Comparison of ENCODE assay signal across 22 mouse cellular contexts in the genomic region with DNA sequence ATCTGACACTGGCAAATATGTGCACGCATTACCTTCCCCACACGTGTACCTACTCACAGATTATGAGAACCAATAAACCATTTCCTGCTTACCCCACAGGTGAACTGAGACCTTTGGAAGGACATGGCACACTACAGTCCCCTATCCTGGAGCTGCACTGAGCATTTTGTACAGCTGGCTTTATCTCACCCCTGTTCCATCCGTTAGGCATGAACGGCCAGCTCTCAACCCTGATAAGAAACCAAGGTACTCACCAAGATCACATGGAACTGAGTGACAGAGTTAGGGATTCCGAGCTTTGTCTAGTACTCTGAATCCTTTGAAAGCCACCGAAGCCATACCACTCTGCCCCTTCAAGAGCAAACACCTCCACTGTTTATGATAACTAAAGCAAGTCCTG.
A peak's percentile ranks its signal among the peaks of the same experiment; 100 is the strongest.
DNase-seq lines count a peak whose midpoint lies in the region; ATAC-seq and TF ChIP-seq lines count a peak whose summit lies in the region.
"Had no signal": no experiment of that assay in that cellular context is flagged by ENCODE, and none has a peak within 500 bp of the region (broad histone marks: within the 10 kb centered on the region; RNA-seq: fewer than 3 reads in every experiment).

No protein-coding gene starts in this region.

- no peak overlapping the region for H3K27ac ChIP-seq in liver, postnatal 0 days (ENCODE audit: low read depth)
- no peak overlapping the region for H3K27ac ChIP-seq in MEL (ENCODE audit: control insufficient read depth, low read depth, low read length)

- no peak overlapping the region for H3K4me2 ChIP-seq in liver, postnatal 0 days (ENCODE audit: low read depth, low read length)

- no peak for TF ChIP-seq EP300 in liver, postnatal 0 days (IDR thresholded peaks at IDR 0.05; ENCODE audit: low read depth)
- TF ChIP-seq EP300 in MEL (IDR thresholded peaks at IDR 0.05; ENCODE audit: low read depth in 1 of 2, low read length in 2 of 2) = peak in 1 of 2 experiments; percentile 60; a peak in 2 of 4 replicates

- TF ChIP-seq RAD21 in MEL (IDR thresholded peaks at IDR 0.05; ENCODE audit: low read depth, low read length) = no peak

- TF ChIP-seq CTCF in liver, postnatal 0 days (IDR thresholded peaks at IDR 0.05; ENCODE audit: low read depth) = no peak
- TF ChIP-seq CTCF in MEL (IDR thresholded peaks at IDR 0.05 in 2 of 3, conservative IDR thresholded peaks at IDR 0.05 in 1 of 3; ENCODE audit: control insufficient read depth in 1 of 3, insufficient read depth in 1 of 3, low read depth in 2 of 3, low read length in 3 of 3, poor library complexity in 1 of 3, severe bottlenecking in 1 of 3) = no peak

- no peaks in the 10 kb centered on the region for H3K27me3 ChIP-seq in liver, postnatal 0 days (ENCODE audit: insufficient read depth, low read length)
- H3K27me3 ChIP-seq in MEL (ENCODE audit: control insufficient read depth in 1 of 2, insufficient read depth in 2 of 2, low read length in 2 of 2) = no peaks in the 10 kb centered on the region
- H3K27me3 ChIP-seq: CH12.LX, Patski had no signal

- H3K4me1 ChIP-seq in liver, postnatal 0 days (ENCODE audit: insufficient read depth) = no peaks in the 10 kb centered on the region
- peaks cover 0 to 9% of the 10 kb centered on the region in 2 experiments; a peak in 2 of 4 replicates for H3K4me1 ChIP-seq in MEL (ENCODE audit: control insufficient read depth in 1 of 2, insufficient read depth in 2 of 2, low read length in 2 of 2)

- no peak for TF ChIP-seq POLR2A in MEL (IDR thresholded peaks at IDR 0.05; ENCODE audit: control insufficient read depth in 1 of 2, insufficient read depth in 1 of 2, low read depth in 1 of 2, low read length in 2 of 2, poor library complexity in 1 of 2)

- 0 out of 2 replicates have a peak, but pooled peaks have one; percentile 3 for ATAC-seq in liver, postnatal 0 days
- ATAC-seq in megakaryocyte progenitor cell, adult 5-6 weeks (replicated peaks; ENCODE audit: poor library complexity) = peak; percentile 47; the same call in 1 of the 2 replicates
- ATAC-seq in megakaryocyte-erythroid progenitor cell, adult 5-6 weeks (replicated peaks; ENCODE audit: low FRiP score, low TSS enrichment, poor library complexity, severe bottlenecking) = peak; percentile 66
- ATAC-seq: activated CD4-positive, CD25-positive, alpha-beta regulatory T cell, adult 4 months; CD4-positive, CD25-positive, alpha-beta regulatory T cell, adult 4 months; Patski had no signal

- 69% methylated on average over 6 of the region's 6 CpGs for WGBS in liver, postnatal 0 days (ENCODE audit: insufficient replicate concordance)

- no peaks in the 10 kb centered on the region for H3K36me3 ChIP-seq in liver, postnatal 0 days (replicated peaks; ENCODE audit: insufficient read depth, low read length)
- no peaks in the 10 kb centered on the region for H3K36me3 ChIP-seq in MEL (ENCODE audit: control insufficient read depth in 1 of 2, insufficient read depth in 2 of 2, low read length in 2 of 2)
- H3K36me3 ChIP-seq: G1E had no signal

- DNase-seq in liver, postnatal 0 days = no peak
- DNase-seq in liver (no peak), MEL (ENCODE audit: low read depth, low spot score) (peak; percentile 2)
- no peak for DNase-seq in cerebellum, adult 9-11 months
- no peak for DNase-seq in urinary bladder, adult 18-20 months (ENCODE audit: low spot score in 2 of 2)
- no peak for DNase-seq in kidney, adult 18-20 months
- DNase-seq: adrenal gland, adult 2 months; adrenal gland, adult 8-10 months; adrenal gland, postnatal 10 days; adrenal gland, postnatal 14 days; adrenal gland, postnatal 25 days; B cell, adult 2 months; cerebellum, adult 11 months; cerebellum, adult 11-12 months; cerebellum, adult 18-20 months had no signal

- no peaks in the 10 kb centered on the region for H3K9me3 ChIP-seq in liver, postnatal 0 days (ENCODE audit: low read length)
- no peaks in the 10 kb centered on the region for H3K9me3 ChIP-seq in MEL (replicated peaks; ENCODE audit: insufficient read depth, low read length)

- H3K9ac ChIP-seq in liver, postnatal 0 days (replicated peaks) = no peak overlapping the region
- no peak overlapping the region for H3K9ac ChIP-seq in MEL (ENCODE audit: control insufficient read depth, low read depth, low read length, poor library complexity, severe bottlenecking)

- H3K79me2 ChIP-seq in MEL (ENCODE audit: control insufficient read depth, insufficient read depth, low read length, poor library complexity) = no peaks in the 10 kb centered on the region

- H3K4me3 ChIP-seq in liver, postnatal 0 days (ENCODE audit: low read depth, low read length) = no peak overlapping the region
- no peak overlapping the region for H3K4me3 ChIP-seq in MEL (ENCODE audit: control insufficient read depth in 1 of 2, insufficient read depth in 1 of 2, low read depth in 2 of 2, low read length in 2 of 2)

TF ChIP-seq in MEL, 35 proteins besides CTCF, POLR2A, EP300 and RAD21:
- TF ChIP-seq TCF12 (IDR thresholded peaks at IDR 0.05; ENCODE audit: low read depth, low read length) (peak; percentile 30; the same call in 1 of the 2 replicates), GATA1 (IDR thresholded peaks at IDR 0.05; ENCODE audit: low read depth, low read length) (0 out of 2 replicates have a peak, but pooled peaks have one; percentile 5), ZKSCAN1 (IDR thresholded peaks at IDR 0.05; ENCODE audit: low read depth, low read length) (no peak)

Comparison
In these comparisons a context has a peak if more than half of its experiments do, and no peak if none do; other contexts are left out.
1. ATAC-seq: peak in every context shown above with its lines; median percentile 66 in megakaryocyte-erythroid progenitor cell, adult 5-6 weeks; 47 in megakaryocyte progenitor cell, adult 5-6 weeks; 3 in liver, postnatal 0 days.